Mouse (Mus musculus) ES-E14 (cell line): ENCODE measurements around the gene Tmem158. TPM values are rescaled to one million over a fixed set of nuclear protein-coding genes. Genes with fewer than 3 reads are reported as not detected.

Experiments
- DNase-seq: peaks from one replicate; pipeline ENCODE4 v3.0.0-alpha.2; 2013; ENCODE audit warnings: low read depth, low spot score
- H3K27ac ChIP-seq: 2 replicates; pipeline ENCODE4 v1.5.1; 2012; ENCODE audit warnings: low read depth, mild to moderate bottlenecking, low read length, moderate library complexity, mixed read lengths; ENCODE audit not compliant: poor library complexity, insufficient read depth, severe bottlenecking
- H3K36me3 ChIP-seq: 2 replicates; pipeline ENCODE4 v1.6.1; 2012; ENCODE audit warnings: mild to moderate bottlenecking, low read length, moderate library complexity, mixed read lengths; ENCODE audit not compliant: control insufficient read depth, poor library complexity, insufficient read depth, severe bottlenecking
- H3K4me1 ChIP-seq, 2 experiments: fragments of 150-350 bp in 1 of 2; sonication (generic) in 1 of 2; 2 replicates each; pipeline ENCODE4 v1.6.1; 2012; ENCODE audit warnings: low read length in 2 of 2, mild to moderate bottlenecking in 1 of 2, mixed read lengths in 1 of 2; ENCODE audit not compliant: control insufficient read depth in 2 of 2, insufficient read depth in 2 of 2, poor library complexity in 1 of 2
- H3K4me3 ChIP-seq, 2 experiments: fragments of 150-350 bp in 1 of 2; sonication (generic) in 1 of 2; 2 replicates each; pipeline ENCODE4 v1.5.1; 2012; ENCODE audit warnings: low read length in 2 of 2, low read depth in 1 of 2, mild to moderate bottlenecking in 1 of 2, mixed read lengths in 1 of 2; ENCODE audit not compliant: insufficient read depth in 1 of 2, poor library complexity in 1 of 2, severe bottlenecking in 1 of 2
- H3K9ac ChIP-seq: 2 replicates; pipeline ENCODE4 v1.6.1; 2012; ENCODE audit warnings: low read depth, mild to moderate bottlenecking, low read length, mixed read lengths; ENCODE audit not compliant: poor library complexity, insufficient read depth, severe bottlenecking
- H3K9me3 ChIP-seq: fragments of 150-350 bp; sonication (generic); 2 replicates; pipeline ENCODE4 v1.6.1; 2012; ENCODE audit warnings: low read depth, mild to moderate bottlenecking, low read length; ENCODE audit not compliant: control insufficient read depth, insufficient read depth
- CHD2 ChIP-seq: IDR thresholded peaks from 2 replicates; pipeline ENCODE4 v1.6.1; 2014; ENCODE audit warnings: mild to moderate bottlenecking, low read depth, low read length, inconsistent platforms
- HCFC1 ChIP-seq: IDR thresholded peaks from 2 replicates; pipeline ENCODE4 v1.6.1; 2012; ENCODE audit warnings: low read length, inconsistent platforms, borderline replicate concordance; ENCODE audit not compliant: insufficient read depth
- MAFK ChIP-seq: IDR thresholded peaks from 2 replicates; pipeline ENCODE4 v1.6.1; 2014; ENCODE audit warnings: mild to moderate bottlenecking, low read depth, low read length, inconsistent platforms; ENCODE audit not compliant: insufficient read depth
- ZC3H11A ChIP-seq: IDR thresholded peaks from 2 replicates; pipeline ENCODE4 v1.6.1; 2012; ENCODE audit warnings: low read depth, mild to moderate bottlenecking, inconsistent platforms, low read length, borderline replicate concordance
- ZNF384 ChIP-seq: IDR thresholded peaks from 2 replicates; pipeline ENCODE4 v1.6.1; 2012; ENCODE audit warnings: low read depth, low read length, inconsistent platforms
- in situ Hi-C, 2 experiments: fragments of 600-800 bp; cut with MboI; formaldehyde crosslinking; loops; one replicate each; pipeline ENCODE4 v1.15.1; 2025; ENCODE audit warnings: low sequenced_read_pairs in 2 of 2, inconsistent platforms in 1 of 2; ENCODE audit not compliant: unreplicated experiment in 2 of 2
- total RNA-seq: library from RNA; depleted of rRNA; stranded (reverse); fragments of 300-350 nt; gene quantifications from 2 replicates; pipeline ENCODE4 v1.2.3, GENCODE M21; 2012

The Tmem158 gene
- total RNA-seq, 1 experiment = 4.8 TPM

- no peaks in the 10 kb centered on the region for H3K36me3 ChIP-seq
- no peaks in the 10 kb centered on the region for H3K4me1 ChIP-seq
- H3K4me3 ChIP-seq = no peak overlapping the region
- DNase-seq = no peak
- no peak overlapping the region for H3K27ac ChIP-seq
- no peak for TF ChIP-seq HCFC1
- H3K9me3 ChIP-seq = no peaks in the 10 kb centered on the region
- H3K9ac ChIP-seq = no peak overlapping the region
- in situ Hi-C loops = no loop called here
Measured at GRCm38 (mm10) chr9:123285623-123286022, 25.1 kb upstream of the Tmem158 start.

GRCm38 (mm10) chr9:123280775-123281174 is 20.2 kb upstream of the Tmem158 start:
- Histone ChIP-seq H3K9ac (no peak overlapping the region), H3K9me3 (no peaks in the 10 kb centered on the region), H3K4me1 (no peaks in the 10 kb centered on the region), H3K4me3 (no peak overlapping the region), H3K27ac (no peak overlapping the region), H3K36me3 (no peaks in the 10 kb centered on the region)
- DNase-seq = no peak
- TF ChIP-seq HCFC1 (no peak), MAFK (no peak), CHD2 (no peak), ZNF384 (no peak), ZC3H11A (no peak)
- in situ Hi-C loops = no loop called here

- DNase-seq = no peak
- in situ Hi-C loops = no loop called here
Measured at GRCm38 (mm10) chr9:123278003-123278402, 17.4 kb upstream of the Tmem158 start.

GRCm38 (mm10) chr9:123275373-123275772 is 14.8 kb upstream of the Tmem158 start:
- Histone ChIP-seq H3K9ac (no peak overlapping the region), H3K36me3 (no peaks in the 10 kb centered on the region), H3K4me1 (no peaks in the 10 kb centered on the region), H3K9me3 (no peaks in the 10 kb centered on the region), H3K4me3 (no peak overlapping the region), H3K27ac (no peak overlapping the region)
- TF ChIP-seq ZNF384 = no peak
- TF ChIP-seq MAFK = no peak
- no peak for TF ChIP-seq ZC3H11A
- no peak for DNase-seq
- in situ Hi-C loops = no loop called here

More at GRCm38 (mm10) chr9:123278003-123278402, 17.4 kb upstream of the Tmem158 start:
- no peak overlapping the region for H3K27ac ChIP-seq
- H3K9me3 ChIP-seq = no peaks in the 10 kb centered on the region
- no peaks in the 10 kb centered on the region for H3K4me1 ChIP-seq
- no peaks in the 10 kb centered on the region for H3K36me3 ChIP-seq
- H3K9ac ChIP-seq = no peak overlapping the region
- TF ChIP-seq HCFC1 (no peak), ZC3H11A (no peak), MAFK (no peak), ZNF384 (no peak), CHD2 (no peak)
- H3K4me3 ChIP-seq = no peak overlapping the region

GRCm38 (mm10) chr9:123274674-123275073 is 14.1 kb upstream of the Tmem158 start:
- no peak for DNase-seq
- Histone ChIP-seq H3K27ac (no peak overlapping the region), H3K4me1 (no peaks in the 10 kb centered on the region), H3K9ac (no peak overlapping the region), H3K9me3 (no peaks in the 10 kb centered on the region), H3K36me3 (no peaks in the 10 kb centered on the region), H3K4me3 (no peak overlapping the region)
- TF ChIP-seq ZNF384 (no peak), ZC3H11A (no peak), HCFC1 (no peak), MAFK (no peak), CHD2 (no peak)
- in situ Hi-C loops = no loop called here
